Comparison of ENCODE assay signal across 23 mouse cellular contexts in the genomic region with DNA sequence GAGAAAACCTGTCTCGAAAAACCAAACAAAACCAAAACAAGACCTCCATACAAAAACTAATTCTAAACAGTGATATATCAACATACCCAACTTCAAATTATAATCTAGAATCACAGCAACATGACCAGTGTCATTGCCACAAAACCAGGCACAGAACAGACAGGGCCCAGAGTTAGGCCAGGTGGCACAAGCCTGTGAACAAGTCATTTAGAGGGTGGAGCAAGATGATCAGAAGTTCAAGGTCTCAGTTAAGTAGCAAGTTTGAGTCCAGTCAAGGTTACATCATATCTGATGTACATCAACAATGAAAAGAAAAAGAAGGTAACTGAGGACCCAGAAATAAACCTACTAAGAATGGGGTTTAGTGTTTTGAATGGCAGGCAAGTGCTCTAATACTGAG. TPM values are rescaled to one million over a fixed set of nuclear protein-coding genes. Genes with fewer than 3 reads are reported as not detected.
DNase-seq lines count a peak whose midpoint lies in the region; ATAC-seq and TF ChIP-seq lines count a peak whose summit lies in the region.
"Had no signal": no experiment of that assay in that cellular context is flagged by ENCODE, and none has a peak within 500 bp of the region (broad histone marks: within the 10 kb centered on the region; RNA-seq: fewer than 3 reads in every experiment).

No protein-coding gene starts in this region.

- peak; percentile 6; the same call in 1 of the 2 replicates for ATAC-seq in megakaryocyte progenitor cell, adult 5-6 weeks (replicated peaks; ENCODE audit: poor library complexity)
- ATAC-seq in hindbrain, postnatal 0 days = no peak
- ATAC-seq: activated CD4-positive, CD25-positive, alpha-beta regulatory T cell, adult 4 months; forebrain, postnatal 0 days had no signal

- no peak for TF ChIP-seq CTCF in bone marrow macrophage, adult 2 months (IDR thresholded peaks at IDR 0.05; ENCODE audit: low read depth, low read length)
- no peak for TF ChIP-seq CTCF in hindbrain, postnatal 0 days (IDR thresholded peaks at IDR 0.05; ENCODE audit: low read depth)

- H3K4me3 ChIP-seq in bone marrow macrophage, adult 2 months (ENCODE audit: insufficient read depth, low read length) = no peak overlapping the region
- H3K4me3 ChIP-seq in hindbrain, postnatal 0 days (ENCODE audit: low read length) = no peak overlapping the region
- H3K4me3 ChIP-seq: embryonic facial prominence, embryonic 12.5 days; gastrocnemius, adult 2 months; heart, embryonic 10.5 days; hindbrain, embryonic 10.5 days; left cerebral cortex, adult 2 months; limb, embryonic 12.5 days; midbrain, embryonic 10.5 days had no signal

- no peak overlapping the region for H3K4me2 ChIP-seq in hindbrain, postnatal 0 days (ENCODE audit: low read depth, low read length)
- H3K4me2 ChIP-seq: embryonic facial prominence, embryonic 12.5 days; limb, embryonic 12.5 days had no signal

- peak; percentile 17 for DNase-seq in embryo, embryonic 10 days (ENCODE audit: low spot score)
- no peak for DNase-seq in embryo, embryonic 9.5 days (ENCODE audit: extremely low spot score)
- peak; percentile 52 for DNase-seq in A20 (ENCODE audit: low read depth, low spot score)
- DNase-seq in ovary, postnatal 14 days (ENCODE audit: low spot score) = no peak
- no peak for DNase-seq in frontal cortex, postnatal 10 days (ENCODE audit: low spot score in 2 of 2)
- no peak for DNase-seq in hindbrain, postnatal 0 days (ENCODE audit: low spot score)
- DNase-seq: adrenal gland, postnatal 10 days; cerebellum, adult 11-12 months; cerebellum, postnatal 36 days; forebrain, postnatal 0 days; gastrocnemius, adult 2 months; kidney, adult 2 months; right cerebral cortex, adult 18-20 months; thymus, postnatal 14 days had no signal

- WGBS in hindbrain, postnatal 0 days = 54% methylated on average over 1 of the region's 1 CpGs

- no peak for TF ChIP-seq POLR2A in bone marrow macrophage, adult 2 months (IDR thresholded peaks at IDR 0.05; ENCODE audit: borderline replicate concordance, low read depth, low read length)

- peaks cover 9% of the 10 kb centered on the region for H3K36me3 ChIP-seq in hindbrain, postnatal 0 days (ENCODE audit: insufficient read depth, low read length)

- no peaks in the 10 kb centered on the region for H3K9me3 ChIP-seq in hindbrain, postnatal 0 days (ENCODE audit: low read length)
- H3K9me3 ChIP-seq: embryonic facial prominence, embryonic 12.5 days; heart, embryonic 10.5 days; hindbrain, embryonic 10.5 days; limb, embryonic 12.5 days; midbrain, embryonic 10.5 days had no signal

- H3K27ac ChIP-seq in bone marrow macrophage, adult 2 months (ENCODE audit: insufficient read depth, low read depth, low read length) = peak overlapping the region; percentile 78
- no peak overlapping the region for H3K27ac ChIP-seq in hindbrain, postnatal 0 days
- H3K27ac ChIP-seq: embryonic facial prominence, embryonic 12.5 days; gastrocnemius, adult 2 months; heart, embryonic 10.5 days; hindbrain, embryonic 10.5 days; left cerebral cortex, adult 2 months; limb, embryonic 12.5 days; midbrain, embryonic 10.5 days had no signal

- H3K9ac ChIP-seq in hindbrain, postnatal 0 days (replicated peaks; ENCODE audit: low read length) = no peak overlapping the region
- H3K9ac ChIP-seq: embryonic facial prominence, embryonic 12.5 days; forebrain, postnatal 0 days; limb, embryonic 12.5 days had no signal

- peaks cover 51% of the 10 kb centered on the region for H3K4me1 ChIP-seq in bone marrow macrophage, adult 2 months (ENCODE audit: control insufficient read depth, insufficient read depth, low read length)
- peaks cover 10% of the 10 kb centered on the region for H3K4me1 ChIP-seq in hindbrain, postnatal 0 days (ENCODE audit: insufficient read depth, low read length)

- H3K27me3 ChIP-seq in hindbrain, postnatal 0 days (ENCODE audit: insufficient read depth, low read length) = no peaks in the 10 kb centered on the region
- H3K27me3 ChIP-seq: embryonic facial prominence, embryonic 12.5 days; limb, embryonic 12.5 days had no signal

RNA-seq across cellular contexts. Expression of a gene that starts 5.2 kb away (rescaled TPM):
- 1,730 and 1,840 TPM in 2 replicates for polyA plus RNA-seq in bone marrow macrophage, adult 2 months (2012; ENCODE audit: insufficient read depth, insufficient read length, missing spikeins)
- 1,732 and 1,826 TPM in 2 replicates for total RNA-seq in megakaryocyte progenitor cell, adult 5-6 weeks (2015)
- total RNA-seq in megakaryocyte progenitor cell, adult 5-6 weeks (2017) = 1,590 and 1,738 TPM in 2 replicates
- total RNA-seq in hindbrain, postnatal 0 days (2014; rRNA removed) = 545 and 569 TPM in 2 replicates
- 743 and 752 TPM in 2 replicates for polyA plus RNA-seq in hindbrain, postnatal 0 days (2015; fragmentation: Nextera tagmentation; extraction: Ambion mirVana)

RNA-seq across cellular contexts. Expression of a gene that starts 11.2 kb away (rescaled TPM):
- 642 and 647 TPM in 2 replicates for polyA plus RNA-seq in bone marrow macrophage, adult 2 months (2012; ENCODE audit: insufficient read depth, insufficient read length, missing spikeins)
- total RNA-seq in megakaryocyte progenitor cell, adult 5-6 weeks (2015) = 8.1 and 8.9 TPM in 2 replicates
- total RNA-seq in megakaryocyte progenitor cell, adult 5-6 weeks (2017) = 4.5 and 4.7 TPM in 2 replicates
- 0.37 TPM in 1 of 2 replicates, not detected in the other for total RNA-seq in hindbrain, postnatal 0 days (2014; rRNA removed)
- 0.39 and 0.47 TPM in 2 replicates for polyA plus RNA-seq in hindbrain, postnatal 0 days (2015; fragmentation: Nextera tagmentation; extraction: Ambion mirVana)

RNA-seq across cellular contexts. Expression of a gene that starts 15.7 kb away (rescaled TPM):
- polyA plus RNA-seq in bone marrow macrophage, adult 2 months (2012; ENCODE audit: insufficient read depth, insufficient read length, missing spikeins) = 79.5 and 93.8 TPM in 2 replicates
- 49.1 and 51.4 TPM in 2 replicates for total RNA-seq in megakaryocyte progenitor cell, adult 5-6 weeks (2015)
- 19.0 and 27.6 TPM in 2 replicates for total RNA-seq in megakaryocyte progenitor cell, adult 5-6 weeks (2017)
- total RNA-seq in hindbrain, postnatal 0 days (2014; rRNA removed) = 212 and 229 TPM in 2 replicates
- 117 and 119 TPM in 2 replicates for polyA plus RNA-seq in hindbrain, postnatal 0 days (2015; fragmentation: Nextera tagmentation; extraction: Ambion mirVana)

RNA-seq across cellular contexts. Expression of a gene that starts 16.3 kb away (rescaled TPM):
- 56.5 and 59.4 TPM in 2 replicates for polyA plus RNA-seq in bone marrow macrophage, adult 2 months (2012; ENCODE audit: insufficient read depth, insufficient read length, missing spikeins)
- total RNA-seq in megakaryocyte progenitor cell, adult 5-6 weeks (2015) = 15.0 and 19.4 TPM in 2 replicates
- 17.7 and 21.0 TPM in 2 replicates for total RNA-seq in megakaryocyte progenitor cell, adult 5-6 weeks (2017)
- 408 and 417 TPM in 2 replicates for total RNA-seq in hindbrain, postnatal 0 days (2014; rRNA removed)
- 254 and 255 TPM in 2 replicates for polyA plus RNA-seq in hindbrain, postnatal 0 days (2015; fragmentation: Nextera tagmentation; extraction: Ambion mirVana)

RNA-seq across cellular contexts. Expression of a gene that starts 31.6 kb away (rescaled TPM):
- 5.8 and 8.3 TPM in 2 replicates for polyA plus RNA-seq in bone marrow macrophage, adult 2 months (2012; ENCODE audit: insufficient read depth, insufficient read length, missing spikeins)
- 4.4 and 8.4 TPM in 2 replicates for total RNA-seq in megakaryocyte progenitor cell, adult 5-6 weeks (2015)
- 2.9 and 3.2 TPM in 2 replicates for total RNA-seq in megakaryocyte progenitor cell, adult 5-6 weeks (2017)
- 3.5 and 4.2 TPM in 2 replicates for total RNA-seq in hindbrain, postnatal 0 days (2014; rRNA removed)
- polyA plus RNA-seq in hindbrain, postnatal 0 days (2015; fragmentation: Nextera tagmentation; extraction: Ambion mirVana) = 3.5 and 4.4 TPM in 2 replicates

Comparison
In these comparisons a context has a peak if more than half of its experiments do, and no peak if none do; other contexts are left out.
1. DNase-seq: peak in embryo, embryonic 10 days (single experiment) and A20 (single experiment); none in embryo, embryonic 9.5 days (single experiment), ovary, postnatal 14 days (single experiment), frontal cortex, postnatal 10 days (0 of 2) and hindbrain, postnatal 0 days (single experiment).